Mouse (Mus musculus) embryonic facial prominence, embryonic 14.5 days (tissue): ENCODE results near the gene Them7. TPM values are rescaled to one million over a fixed set of nuclear protein-coding genes. Genes with fewer than 3 reads are reported as not detected.

ENCODE experiments used
- ATAC-seq: fragments of 200-750 bp; cut with Nextera tagmentation; 2 replicates; pipeline ENCODE4 v1.8.0; 2017; ENCODE audit warnings: low read depth, moderate number of reproducible peaks, moderate TSS enrichment
- DNase-seq: peaks from one replicate; pipeline ENCODE4 v3.0.0-alpha.2; 2015; ENCODE audit warnings: low spot score
- H3K27ac ChIP-seq: fragments of 300-500 bp; sonication (generic); replicated peaks from 2 replicates; pipeline ENCODE4 v1.5.1; 2014; ENCODE audit warnings: low read depth, mild to moderate bottlenecking, low read length, moderate library complexity
- H3K27me3 ChIP-seq: fragments of 300-500 bp; sonication (generic); replicated peaks from 2 replicates; pipeline ENCODE4 v1.6.1; 2014; ENCODE audit warnings: low read length; ENCODE audit not compliant: control insufficient read depth, insufficient read depth
- H3K36me3 ChIP-seq: fragments of 300-500 bp; sonication (generic); 2 replicates; pipeline ENCODE4 v1.6.1; 2014; ENCODE audit warnings: low read length, mixed read lengths; ENCODE audit not compliant: control insufficient read depth, insufficient read depth
- H3K4me1 ChIP-seq: fragments of 300-500 bp; sonication (generic); 2 replicates; pipeline ENCODE4 v1.6.1; 2014; ENCODE audit warnings: antibody characterized with exemption, low read length; ENCODE audit not compliant: control insufficient read depth, insufficient read depth
- H3K4me2 ChIP-seq: fragments of 300-500 bp; sonication (generic); 2 replicates; pipeline ENCODE4 v1.6.1; 2014; ENCODE audit warnings: low read depth, mild to moderate bottlenecking, low read length, moderate library complexity, mixed read lengths
- H3K4me3 ChIP-seq: fragments of 300-500 bp; sonication (generic); 2 replicates; pipeline ENCODE4 v1.5.1; 2014; ENCODE audit warnings: low read depth, mild to moderate bottlenecking, low read length
- H3K9ac ChIP-seq: fragments of 300-500 bp; sonication (generic); 2 replicates; pipeline ENCODE4 v1.6.1; 2014; ENCODE audit warnings: low read depth, mild to moderate bottlenecking, low read length, moderate library complexity, mixed read lengths
- H3K9me3 ChIP-seq: fragments of 300-500 bp; sonication (generic); 2 replicates; pipeline ENCODE4 v1.6.1; 2016; ENCODE audit warnings: low read length; ENCODE audit not compliant: control insufficient read depth
- WGBS: fragments of 180-500 bp; shearing (Covaris S2); extraction: QIAGEN DNeasy Blood & Tissue Kit; methylation state at CpG from one replicate; pipeline ENCODE4 v1.1.7; 2014; 5-methylcytosine and 5-hydroxymethylcytosine counted together
- polyA plus RNA-seq: library from polyadenylated mRNA; unstranded; fragments of >200 nt; fragmentation: Nextera tagmentation; extraction: Ambion mirVana; gene quantifications from 2 replicates; pipeline ENCODE4 v1.2.1, GENCODE M21; 2014

Gene Them7
- polyA plus RNA-seq, 1 experiment from 2014 or later: 0.35 TPM

GRCm38 (mm10) chr2:105367623-105368022 is 143.5 kb downstream of the Them7 start:
- Histone ChIP-seq H3K4me1 (peaks cover 6% of the 10 kb centered on the region; the same call in 1 of the 2 replicates), H3K27me3 (no peaks in the 10 kb centered on the region), H3K9ac (no peak overlapping the region), H3K36me3 (no peaks in the 10 kb centered on the region), H3K9me3 (no peaks in the 10 kb centered on the region), H3K4me3 (no peak overlapping the region), H3K27ac (no peak overlapping the region), H3K4me2 (no peak overlapping the region)
- DNase-seq (no peak), ATAC-seq (no peak)
- WGBS: 39% methylated on average over 4 of the region's 4 CpGs

GRCm38 (mm10) chr2:105370240-105370639 is 146.1 kb downstream of the Them7 start:
- Histone ChIP-seq H3K36me3 (no peaks in the 10 kb centered on the region), H3K4me2 (peak overlapping the region; percentile 42), H3K9me3 (no peaks in the 10 kb centered on the region), H3K9ac (no peak overlapping the region), H3K4me3 (0 out of 2 replicates have a peak overlapping the region, but pooled peaks have one; percentile 1), H3K27ac (no peak overlapping the region), H3K27me3 (no peaks in the 10 kb centered on the region), H3K4me1 (peaks cover 6% of the 10 kb centered on the region; the same call in 1 of the 2 replicates)
- ATAC-seq: no peak
- 13% methylated on average over 10 of the region's 10 CpGs for WGBS
- no peak for DNase-seq

GRCm38 (mm10) chr2:105370698-105371097 is 146.6 kb downstream of the Them7 start:
- Histone ChIP-seq H3K9ac (no peak overlapping the region), H3K27ac (no peak overlapping the region), H3K4me1 (peaks cover 6% of the 10 kb centered on the region; the same call in 1 of the 2 replicates), H3K27me3 (no peaks in the 10 kb centered on the region), H3K4me2 (peak overlapping the region; percentile 42), H3K4me3 (0 out of 2 replicates have a peak overlapping the region, but pooled peaks have one; percentile 1), H3K36me3 (no peaks in the 10 kb centered on the region), H3K9me3 (no peaks in the 10 kb centered on the region)
- no peak for DNase-seq
- WGBS: 21% methylated on average over 14 of the region's 14 CpGs
- no peak for ATAC-seq

- H3K4me2 ChIP-seq: no peak overlapping the region
- no peaks in the 10 kb centered on the region for H3K36me3 ChIP-seq
- 87% methylated on average over 6 of the region's 6 CpGs for WGBS
- H3K27ac ChIP-seq: no peak overlapping the region
- H3K9me3 ChIP-seq: no peaks in the 10 kb centered on the region
- no peak overlapping the region for H3K4me3 ChIP-seq
- no peak overlapping the region for H3K9ac ChIP-seq
- H3K4me1 ChIP-seq: peaks cover 6% of the 10 kb centered on the region; the same call in 1 of the 2 replicates
- ATAC-seq (0 out of 2 replicates have a peak, but pooled peaks have one; percentile 34), DNase-seq (no peak)
- no peaks in the 10 kb centered on the region for H3K27me3 ChIP-seq
Measured at GRCm38 (mm10) chr2:105372156-105372555, 148.0 kb downstream of the Them7 start.

DNA sequence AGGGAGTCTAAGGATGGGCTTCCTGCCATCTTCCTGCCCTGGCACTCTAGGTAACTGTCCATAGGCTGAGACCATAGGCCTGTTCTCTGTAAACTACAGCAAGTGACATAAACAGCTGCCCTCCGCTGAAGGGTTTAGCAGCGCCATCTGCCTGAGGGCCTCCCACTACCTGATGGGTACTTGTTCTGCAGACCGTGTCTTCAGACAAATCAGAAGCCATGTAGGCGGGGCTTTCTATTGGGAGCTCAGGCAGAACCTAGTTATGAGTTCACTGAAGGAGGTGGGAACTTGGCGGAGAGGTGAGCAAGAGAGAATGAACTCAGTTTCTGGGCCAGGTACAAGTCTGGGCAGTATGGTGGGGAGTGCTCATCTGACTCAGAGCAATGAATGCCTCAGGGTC is 148.6 kb downstream of the Them7 start:
- H3K4me1 ChIP-seq: peaks cover 6% of the 10 kb centered on the region; the same call in 1 of the 2 replicates
- no peaks in the 10 kb centered on the region for H3K36me3 ChIP-seq
- no peak overlapping the region for H3K4me2 ChIP-seq
- no peak overlapping the region for H3K4me3 ChIP-seq
- H3K9me3 ChIP-seq: no peaks in the 10 kb centered on the region
- 85% methylated on average over 5 of the region's 5 CpGs for WGBS
- ATAC-seq (no peak), DNase-seq (no peak)
- H3K9ac ChIP-seq: no peak overlapping the region
- no peaks in the 10 kb centered on the region for H3K27me3 ChIP-seq
- H3K27ac ChIP-seq: no peak overlapping the region

DNA sequence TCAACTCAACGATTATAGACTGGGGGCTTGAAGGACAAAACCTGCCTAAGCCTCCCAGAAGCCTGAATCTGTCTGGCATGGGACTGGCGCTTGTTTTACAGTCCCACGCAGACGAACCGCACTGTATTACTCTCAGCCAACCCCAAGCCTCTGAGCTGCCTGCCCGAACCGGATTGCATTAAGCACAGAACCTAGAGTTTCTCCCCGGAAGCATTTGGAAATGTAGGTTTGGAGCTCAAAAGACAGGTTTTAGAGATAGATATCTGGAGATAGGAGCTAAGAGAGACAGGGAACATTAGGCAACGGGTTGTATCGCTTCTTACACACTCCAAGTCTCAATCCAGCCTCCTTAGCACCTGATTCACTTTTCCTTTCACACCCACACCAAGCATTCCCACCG is 149.5 kb downstream of the Them7 start:
- H3K9ac ChIP-seq: no peak overlapping the region
- H3K4me1 ChIP-seq: peaks cover 6% of the 10 kb centered on the region; the same call in 1 of the 2 replicates
- H3K9me3 ChIP-seq: no peaks in the 10 kb centered on the region
- H3K4me2 ChIP-seq: no peak overlapping the region
- H3K36me3 ChIP-seq: no peaks in the 10 kb centered on the region
- H3K27ac ChIP-seq: no peak overlapping the region
- no peak overlapping the region for H3K4me3 ChIP-seq
- no peak for ATAC-seq
- no peaks in the 10 kb centered on the region for H3K27me3 ChIP-seq
- 82% methylated on average over 11 of the region's 11 CpGs for WGBS
- DNase-seq: no peak

- Histone ChIP-seq H3K4me1 (peaks cover 4% of the 10 kb centered on the region; the same call in 1 of the 2 replicates), H3K27me3 (no peaks in the 10 kb centered on the region), H3K9ac (no peak overlapping the region), H3K27ac (0 out of 2 replicates have a peak overlapping the region, but pooled peaks have one; percentile 28), H3K9me3 (no peaks in the 10 kb centered on the region), H3K4me3 (no peak overlapping the region), H3K4me2 (no peak overlapping the region), H3K36me3 (no peaks in the 10 kb centered on the region)
- ATAC-seq (peak; percentile 70; the same call in 1 of the 2 replicates), DNase-seq (peak; percentile 61)
- WGBS: 81% methylated on average over 7 of the region's 7 CpGs
Measured at GRCm38 (mm10) chr2:105375261-105375660, 151.1 kb downstream of the Them7 start.

GRCm38 (mm10) chr2:105375705-105376104 is 151.6 kb downstream of the Them7 start:
- Histone ChIP-seq H3K4me3 (no peak overlapping the region), H3K9me3 (no peaks in the 10 kb centered on the region), H3K27ac (no peak overlapping the region), H3K9ac (no peak overlapping the region), H3K27me3 (no peaks in the 10 kb centered on the region), H3K36me3 (no peaks in the 10 kb centered on the region), H3K4me1 (no peaks in the 10 kb centered on the region; the same call in 1 of the 2 replicates), H3K4me2 (no peak overlapping the region)
- DNase-seq (no peak), ATAC-seq (no peak)
- 65% methylated on average over 4 of the region's 4 CpGs for WGBS

- Histone ChIP-seq H3K4me1 (no peaks in the 10 kb centered on the region), H3K27ac (no peak overlapping the region), H3K9ac (no peak overlapping the region), H3K27me3 (no peaks in the 10 kb centered on the region), H3K4me3 (no peak overlapping the region), H3K36me3 (peaks cover 1% of the 10 kb centered on the region; the same call in 1 of the 2 replicates), H3K9me3 (no peaks in the 10 kb centered on the region), H3K4me2 (no peak overlapping the region)
- DNase-seq (no peak), ATAC-seq (no peak)
- WGBS: 74% methylated on average over 1 of the region's 1 CpGs
Measured at GRCm38 (mm10) chr2:105379682-105380081, 155.6 kb downstream of the Them7 start.
